Mouse (Mus musculus): ENCODE measurements around the gene Pnmal1.

The Pnmal1 gene

GRCm38 (mm10) chr7:16959539-16960187, at the start of gene Pnmal1:
TSS of gene Pnmal1 (plus strand) at chr7:16959679.
- DNase-seq, result no peak

- DNase-seq, result no peak
Measured at GRCm38 (mm10) chr7:16909909-16910308, 49.6 kb upstream of the Pnmal1 start.

GRCm38 (mm10) chr7:16911904-16912303, 47.6 kb upstream of the Pnmal1 start:
- DNase-seq, result no peak

GRCm38 (mm10) chr7:16912360-16912759, 47.1 kb upstream of the Pnmal1 start:
- no peak for DNase-seq

GRCm38 (mm10) chr7:16913806-16914452, 45.5 kb upstream of the Pnmal1 start:
- DNase-seq, result peak in 1 of 2 experiments; percentile 76

- DNase-seq, result no peak
Measured at GRCm38 (mm10) chr7:16914453-16915343, 44.8 kb upstream of the Pnmal1 start.

GRCm38 (mm10) chr7:16915461-16916340, 43.8 kb upstream of the Pnmal1 start:
- DNase-seq, result no peak

- no peak for DNase-seq
Measured at GRCm38 (mm10) chr7:16916342-16917265, 42.9 kb upstream of the Pnmal1 start.

GRCm38 (mm10) chr7:16917447-16917846, 42.0 kb upstream of the Pnmal1 start:
- no peak for DNase-seq

DNA sequence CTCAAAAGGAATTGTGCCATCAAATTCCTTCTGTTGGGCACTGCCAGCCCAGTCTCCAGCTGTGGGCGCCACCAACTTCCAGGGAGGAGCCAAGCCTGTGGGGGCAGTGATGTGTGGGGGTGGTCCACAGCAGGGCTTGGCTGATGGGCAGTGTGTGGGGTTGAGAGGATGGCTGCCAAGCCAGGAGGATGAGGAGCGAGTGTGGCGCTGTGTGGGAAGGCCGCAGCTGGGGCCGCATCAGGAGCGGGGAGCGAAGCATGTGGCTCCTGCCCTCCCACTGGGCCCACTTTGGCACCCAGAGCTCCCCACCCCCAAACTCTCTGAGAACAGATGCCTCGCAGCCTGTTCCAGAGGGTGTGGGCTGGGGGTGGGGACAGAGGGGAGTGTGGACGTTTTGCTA, 41.5 kb upstream of the Pnmal1 start:
- DNase-seq, result no peak

- DNase-seq, result no peak
Measured at GRCm38 (mm10) chr7:16918670-16919069, 40.8 kb upstream of the Pnmal1 start.

- no peak for DNase-seq
Measured at GRCm38 (mm10) chr7:16919395-16920149, 39.9 kb upstream of the Pnmal1 start.

GRCm38 (mm10) chr7:16920150-16920579, 39.3 kb upstream of the Pnmal1 start:
- no peak for DNase-seq

- no peak for DNase-seq
Measured at GRCm38 (mm10) chr7:16920818-16921791, 38.4 kb upstream of the Pnmal1 start.

DNA sequence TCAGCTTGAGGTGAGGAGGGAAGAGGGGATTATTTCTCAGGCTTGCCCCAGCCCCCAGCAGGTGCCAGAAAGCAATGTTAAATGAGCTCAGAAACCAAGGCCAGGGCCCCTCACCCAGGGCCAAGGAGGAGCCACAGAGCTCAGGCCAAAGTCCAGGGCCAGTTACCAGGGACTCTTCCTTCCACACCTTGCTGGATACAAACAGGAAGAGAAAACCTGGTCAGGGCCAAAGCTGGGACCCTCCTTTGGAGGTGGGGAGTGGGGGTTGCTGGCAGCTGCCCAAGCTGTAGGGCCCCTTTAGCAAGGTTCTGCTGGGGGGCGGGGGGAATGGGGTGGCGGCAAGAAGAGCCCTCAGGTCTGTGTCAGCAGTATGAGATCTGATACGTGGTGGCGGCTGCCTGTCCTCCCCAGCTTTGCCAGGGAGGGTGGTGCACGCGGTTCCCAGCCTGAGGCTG, 37.6 kb upstream of the Pnmal1 start:
- peak in 1 of 2 experiments; percentile 63 for DNase-seq

DNA sequence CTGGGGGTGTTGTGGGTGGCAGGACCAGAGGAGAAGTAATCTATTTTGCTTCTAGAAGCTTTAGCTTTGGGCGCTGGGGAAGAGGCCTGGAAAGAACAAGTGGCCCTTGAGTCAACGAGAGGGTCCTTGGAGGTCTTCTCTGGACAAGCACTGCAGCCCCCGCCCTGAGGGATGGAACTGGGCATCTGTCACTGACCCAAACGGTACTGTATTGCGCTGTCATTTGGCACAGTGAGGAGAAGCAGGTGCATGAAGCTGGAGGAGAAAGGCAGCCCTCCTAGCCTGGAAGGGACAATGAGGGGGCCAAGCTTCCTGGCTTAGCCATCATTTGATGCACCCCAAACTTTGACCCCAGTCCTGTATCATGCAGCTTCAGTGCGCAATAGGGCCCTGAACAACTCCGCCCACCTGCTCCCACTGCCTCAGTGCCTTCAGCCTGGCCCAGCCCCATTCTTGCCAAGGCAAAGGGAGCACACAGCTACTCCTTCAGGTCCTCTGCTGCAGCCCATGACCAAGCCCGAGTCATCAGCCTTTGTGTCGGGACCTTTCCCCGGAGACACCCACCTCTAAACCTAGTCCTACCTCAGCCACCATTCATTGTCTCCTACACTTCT, 37.0 kb upstream of the Pnmal1 start:
- peak in 1 of 2 experiments; percentile 53 for DNase-seq

- DNase-seq, result peak in 1 of 2 experiments; percentile 39
Measured at GRCm38 (mm10) chr7:16923283-16924036, 36.0 kb upstream of the Pnmal1 start.
